Mouse (Mus musculus) heart, embryonic 10.5 days (tissue): ENCODE data around the gene Ctla4. TPM values are rescaled to one million over a fixed set of nuclear protein-coding genes. Genes with fewer than 3 reads are reported as not detected.

Source experiments
- DNase-seq: peaks from one replicate; pipeline ENCODE4 v3.0.0-alpha.2; 2017; ENCODE audit warnings: low spot score
- H3K27ac ChIP-seq: fragments of 300-500 bp; sonication (generic); 2 replicates; pipeline ENCODE4 v1.5.1; 2016; ENCODE audit warnings: mild to moderate bottlenecking
- H3K27me3 ChIP-seq: fragments of 300-500 bp; sonication (generic); 2 replicates; pipeline ENCODE4 v1.6.1; 2016; ENCODE audit warnings: mild to moderate bottlenecking; ENCODE audit not compliant: poor library complexity, insufficient read depth, severe bottlenecking
- H3K36me3 ChIP-seq: fragments of 300-500 bp; sonication (generic); 2 replicates; pipeline ENCODE4 v1.6.1; 2016; ENCODE audit warnings: mild to moderate bottlenecking, moderate library complexity
- H3K4me1 ChIP-seq: fragments of 300-500 bp; sonication (generic); 2 replicates; pipeline ENCODE4 v1.6.1; 2016; ENCODE audit warnings: mild to moderate bottlenecking
- H3K4me3 ChIP-seq: fragments of 300-500 bp; sonication (generic); 2 replicates; pipeline ENCODE4 v1.5.1; 2016; ENCODE audit warnings: mild to moderate bottlenecking, moderate library complexity
- H3K9me3 ChIP-seq: fragments of 300-500 bp; sonication (generic); 2 replicates; pipeline ENCODE4 v1.6.1; 2016; ENCODE audit warnings: mild to moderate bottlenecking, moderate library complexity
- WGBS: fragments of 180-500 bp; shearing (Covaris S2); methylation state at CpG from one replicate; pipeline ENCODE4 v1.1.7; 2016; 5-methylcytosine and 5-hydroxymethylcytosine counted together
- polyA plus RNA-seq: library from polyadenylated mRNA; unstranded; fragments of >200 nt; fragmentation: Nextera tagmentation; extraction: Ambion mirVana; gene quantifications from 2 replicates; pipeline ENCODE4 v1.2.1, GENCODE M21; 2016

Ctla4 gene
- polyA plus RNA-seq, 1 experiment from 2014 or later: not detected

DNA sequence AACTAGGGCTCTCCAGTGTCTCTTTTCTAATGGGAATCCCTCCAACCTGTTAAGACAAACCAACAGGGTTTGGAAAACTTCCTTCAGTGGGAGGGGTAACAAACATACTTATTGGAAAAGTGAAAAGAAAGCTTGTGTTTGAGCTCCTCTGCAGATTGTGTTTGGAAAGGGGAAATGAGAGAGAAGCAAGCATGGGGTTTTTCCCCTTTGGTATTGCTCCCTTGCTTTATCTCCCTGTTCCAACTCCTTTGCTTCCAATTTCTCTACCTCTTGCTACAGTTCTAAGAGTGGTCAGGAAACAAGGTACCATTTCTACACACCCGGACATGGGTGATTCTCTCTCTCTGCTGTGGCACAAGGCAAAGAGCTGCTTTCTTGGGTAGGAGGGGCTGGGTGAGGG lies 53.8 kb downstream of the Ctla4 start:
- no peaks in the 10 kb centered on the region for H3K27me3 ChIP-seq
- no peaks in the 10 kb centered on the region for H3K36me3 ChIP-seq
- no peak overlapping the region for H3K4me3 ChIP-seq
- no peaks in the 10 kb centered on the region; the same call in 1 of the 2 replicates for H3K4me1 ChIP-seq
- no peaks in the 10 kb centered on the region for H3K9me3 ChIP-seq
- no peak overlapping the region for H3K27ac ChIP-seq
- no peak for DNase-seq
- 89% methylated on average over 1 of the region's 1 CpGs for WGBS

DNA sequence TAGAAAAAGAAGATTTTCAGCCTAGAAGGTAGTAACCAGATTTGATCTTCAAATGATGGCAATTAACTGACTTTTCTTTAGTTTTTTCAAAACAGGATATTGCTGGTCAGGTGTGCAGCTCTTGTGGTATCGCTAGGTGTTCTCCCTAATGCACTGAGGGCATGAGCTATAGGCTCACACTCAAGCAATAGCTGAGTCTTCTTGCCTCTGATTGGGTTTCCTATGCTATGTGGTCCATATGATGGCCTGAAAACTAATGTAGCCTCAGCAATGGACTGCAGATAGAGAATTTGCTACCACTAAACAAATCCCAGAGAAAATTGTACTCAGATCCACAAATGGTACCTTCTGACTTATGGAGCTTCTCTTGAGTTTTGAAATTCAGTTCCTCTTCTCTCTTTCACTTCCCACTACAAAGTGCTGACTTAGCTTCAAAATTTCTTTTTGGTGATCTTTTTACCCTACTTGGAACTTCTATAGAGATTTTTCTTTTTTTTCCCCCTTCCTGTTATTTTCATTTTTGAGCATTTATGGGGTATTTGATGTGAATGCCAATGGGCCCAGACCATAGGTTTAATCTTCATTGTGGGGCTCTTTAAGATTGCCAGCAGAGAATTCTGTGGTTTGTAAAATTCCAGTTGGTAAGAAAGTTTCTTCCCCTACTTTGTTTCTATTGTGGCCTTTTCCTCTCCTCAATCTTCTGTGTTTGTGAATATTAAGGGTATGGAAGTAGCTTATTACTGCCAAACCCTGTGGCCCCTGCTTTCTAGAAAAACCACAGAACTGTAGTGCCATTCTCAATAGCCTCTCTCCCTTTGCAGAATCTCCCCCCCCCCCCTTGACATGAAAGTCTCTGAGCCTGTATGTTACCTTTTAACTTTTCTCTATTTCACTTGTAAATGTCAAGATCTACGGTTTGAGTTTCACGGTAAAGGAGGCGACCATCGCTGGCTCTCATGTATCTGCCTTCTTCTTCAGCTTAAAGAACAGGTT lies 54.6 kb downstream of the Ctla4 start:
- Histone ChIP-seq H3K9me3 (no peaks in the 10 kb centered on the region), H3K27ac (no peak overlapping the region), H3K4me3 (no peak overlapping the region), H3K27me3 (no peaks in the 10 kb centered on the region), H3K36me3 (no peaks in the 10 kb centered on the region), H3K4me1 (peaks cover 3% of the 10 kb centered on the region; the same call in 1 of the 2 replicates)
- 90% methylated on average over 5 of the region's 5 CpGs for WGBS
- no peak for DNase-seq

- WGBS: 71% methylated on average over 2 of the region's 2 CpGs
- no peak for DNase-seq
- Histone ChIP-seq H3K27ac (no peak overlapping the region), H3K9me3 (no peaks in the 10 kb centered on the region), H3K36me3 (no peaks in the 10 kb centered on the region), H3K27me3 (no peaks in the 10 kb centered on the region), H3K4me3 (no peak overlapping the region), H3K4me1 (peaks cover 3% of the 10 kb centered on the region; the same call in 1 of the 2 replicates)
Observed at GRCm38 (mm10) chr1:60942921-60943320, 56.1 kb downstream of the Ctla4 start.

- 74% methylated on average over 8 of the region's 8 CpGs for WGBS
- no peaks in the 10 kb centered on the region for H3K27me3 ChIP-seq
- H3K4me1 ChIP-seq: peaks cover 3% of the 10 kb centered on the region; the same call in 1 of the 2 replicates
- no peaks in the 10 kb centered on the region for H3K36me3 ChIP-seq
- no peak for DNase-seq
- no peaks in the 10 kb centered on the region for H3K9me3 ChIP-seq
- H3K27ac ChIP-seq: peak overlapping the region; percentile 56; the same call in 1 of the 2 replicates
- no peak overlapping the region for H3K4me3 ChIP-seq
Observed at GRCm38 (mm10) chr1:60945633-60946401, 59.0 kb downstream of the Ctla4 start.

DNA sequence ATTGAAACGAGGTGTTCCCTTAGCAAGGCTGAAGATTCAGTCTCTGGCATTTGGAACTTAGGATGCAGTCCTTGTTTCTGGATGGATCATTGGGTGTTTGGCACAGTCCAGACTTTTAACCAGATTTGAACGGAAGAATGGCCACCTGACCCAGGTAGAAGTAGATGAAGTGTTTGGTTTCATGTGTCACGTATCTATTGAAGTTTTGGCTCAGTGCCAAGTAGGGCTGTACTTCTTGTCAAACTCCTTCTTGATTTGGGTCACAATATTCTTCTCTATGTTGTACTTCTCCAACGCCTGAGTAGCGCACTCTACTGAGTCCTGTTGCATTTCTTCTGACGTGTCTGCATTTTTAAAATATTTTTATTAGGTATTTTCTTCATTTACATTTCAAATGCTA lies 61.3 kb downstream of the Ctla4 start:
- peaks cover 12% of the 10 kb centered on the region for H3K4me1 ChIP-seq
- no peak overlapping the region for H3K4me3 ChIP-seq
- 82% methylated on average over 6 of the region's 6 CpGs for WGBS
- DNase-seq: no peak
- H3K36me3 ChIP-seq: no peaks in the 10 kb centered on the region
- H3K27me3 ChIP-seq: no peaks in the 10 kb centered on the region
- H3K9me3 ChIP-seq: no peaks in the 10 kb centered on the region
- H3K27ac ChIP-seq: no peak overlapping the region

GRCm38 (mm10) chr1:60952958-60953357 lies 66.2 kb downstream of the Ctla4 start:
- 47% methylated on average over 7 of the region's 7 CpGs for WGBS
- H3K9me3 ChIP-seq: no peaks in the 10 kb centered on the region
- H3K27me3 ChIP-seq: no peaks in the 10 kb centered on the region
- no peaks in the 10 kb centered on the region for H3K36me3 ChIP-seq
- no peak for DNase-seq
- peak overlapping the region; percentile 62 for H3K27ac ChIP-seq
- H3K4me1 ChIP-seq: peaks cover 10% of the 10 kb centered on the region
- H3K4me3 ChIP-seq: no peak overlapping the region

DNA sequence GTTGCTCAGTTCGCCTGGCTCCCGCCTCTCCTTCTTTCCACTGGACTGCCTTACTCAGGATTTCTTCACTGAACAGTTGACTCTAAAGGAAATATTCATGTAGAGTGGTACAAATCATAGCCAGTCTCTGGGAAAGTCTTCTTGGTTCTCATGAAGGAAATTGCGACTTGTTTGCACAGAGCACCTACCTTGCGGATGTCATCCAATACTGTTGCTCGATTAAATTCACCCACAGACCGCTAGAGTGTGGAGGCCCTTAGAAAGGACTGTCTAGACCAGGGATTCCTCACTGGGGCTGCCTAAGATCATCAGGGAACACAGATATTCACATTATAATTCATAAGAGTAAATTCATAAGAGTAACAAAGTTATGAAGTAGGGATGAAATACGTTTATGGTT lies 66.9 kb downstream of the Ctla4 start:
- no peaks in the 10 kb centered on the region for H3K27me3 ChIP-seq
- H3K4me3 ChIP-seq: no peak overlapping the region
- peaks cover 10% of the 10 kb centered on the region for H3K4me1 ChIP-seq
- H3K36me3 ChIP-seq: no peaks in the 10 kb centered on the region
- no peaks in the 10 kb centered on the region for H3K9me3 ChIP-seq
- 87% methylated on average over 7 of the region's 7 CpGs for WGBS
- no peak overlapping the region for H3K27ac ChIP-seq
- no peak for DNase-seq

GRCm38 (mm10) chr1:60954759-60955158 lies 68.0 kb downstream of the Ctla4 start:
- Histone ChIP-seq H3K4me1 (peaks cover 13% of the 10 kb centered on the region), H3K9me3 (no peaks in the 10 kb centered on the region), H3K27me3 (no peaks in the 10 kb centered on the region), H3K36me3 (no peaks in the 10 kb centered on the region), H3K27ac (no peak overlapping the region), H3K4me3 (no peak overlapping the region)
- WGBS: 59% methylated on average over 2 of the region's 2 CpGs
- DNase-seq: no peak

DNA sequence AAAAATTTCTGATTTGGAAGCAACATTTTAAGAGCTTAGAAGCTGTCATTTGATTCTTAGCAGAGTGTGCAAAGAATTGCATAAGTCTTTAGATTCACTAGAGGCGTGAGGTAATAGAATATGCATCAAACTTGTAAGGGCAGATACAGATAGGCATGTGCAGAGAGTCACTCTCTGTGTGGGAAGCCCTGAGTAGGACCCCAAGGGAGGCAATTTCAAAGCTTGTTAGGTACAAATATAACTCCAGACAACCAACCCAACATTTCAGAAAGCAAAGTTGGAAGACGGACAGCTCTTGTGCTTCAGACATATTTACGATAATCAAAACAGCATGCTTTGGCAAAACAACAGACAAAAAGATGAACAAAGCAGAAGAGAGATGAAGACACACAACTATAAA lies 68.4 kb downstream of the Ctla4 start:
- WGBS: 90% methylated on average over 3 of the region's 3 CpGs
- Histone ChIP-seq H3K4me3 (no peak overlapping the region), H3K9me3 (no peaks in the 10 kb centered on the region), H3K27ac (no peak overlapping the region), H3K4me1 (peaks cover 17% of the 10 kb centered on the region), H3K36me3 (no peaks in the 10 kb centered on the region), H3K27me3 (no peaks in the 10 kb centered on the region)
- DNase-seq: no peak

GRCm38 (mm10) chr1:60956196-60956595 lies 69.4 kb downstream of the Ctla4 start:
- Histone ChIP-seq H3K27me3 (no peaks in the 10 kb centered on the region), H3K27ac (no peak overlapping the region), H3K4me3 (no peak overlapping the region), H3K9me3 (no peaks in the 10 kb centered on the region), H3K4me1 (peaks cover 18% of the 10 kb centered on the region), H3K36me3 (no peaks in the 10 kb centered on the region)
- WGBS: 81% methylated on average over 6 of the region's 6 CpGs
- no peak for DNase-seq

- H3K4me3 ChIP-seq: no peak overlapping the region
- no peaks in the 10 kb centered on the region for H3K9me3 ChIP-seq
- H3K4me1 ChIP-seq: peaks cover 8% of the 10 kb centered on the region; the same call in 1 of the 2 replicates
- DNase-seq: no peak
- no peaks in the 10 kb centered on the region for H3K27me3 ChIP-seq
- 83% methylated on average over 1 of the region's 1 CpGs for WGBS
- no peak overlapping the region for H3K27ac ChIP-seq
- no peaks in the 10 kb centered on the region for H3K36me3 ChIP-seq
Observed at GRCm38 (mm10) chr1:60958287-60958686, 71.5 kb downstream of the Ctla4 start.

- no peak for DNase-seq
- Histone ChIP-seq H3K9me3 (no peaks in the 10 kb centered on the region), H3K27ac (no peak overlapping the region), H3K27me3 (no peaks in the 10 kb centered on the region), H3K4me1 (peaks cover 8% of the 10 kb centered on the region; the same call in 1 of the 2 replicates), H3K36me3 (no peaks in the 10 kb centered on the region), H3K4me3 (no peak overlapping the region)
- 60% methylated on average over 4 of the region's 4 CpGs for WGBS
Observed at GRCm38 (mm10) chr1:60959246-60959645, 72.4 kb downstream of the Ctla4 start.

DNA sequence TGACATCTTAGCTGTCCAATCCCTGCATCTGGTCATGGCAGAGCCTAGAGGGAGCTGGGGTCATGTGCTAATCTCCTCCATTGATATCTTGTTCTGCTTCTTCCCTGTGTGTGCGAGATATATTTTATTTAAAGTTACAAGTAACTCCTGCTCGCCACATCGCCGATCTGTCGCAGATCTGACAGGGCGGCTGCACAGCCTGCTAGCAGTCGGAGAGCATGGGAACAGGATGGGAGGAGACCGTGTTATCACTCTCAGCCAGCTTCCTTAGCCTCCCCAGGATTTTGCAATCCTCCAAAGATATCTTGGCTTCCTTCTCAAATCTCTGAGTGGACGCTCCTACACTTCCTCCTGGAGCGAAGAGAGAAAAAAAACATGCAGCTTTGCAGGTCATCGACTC lies 73.7 kb downstream of the Ctla4 start:
- no peak for DNase-seq
- peak overlapping the region; percentile 33; the same call in 1 of the 2 replicates for H3K27ac ChIP-seq
- WGBS: 44% methylated on average over 11 of the region's 11 CpGs

More for the DNA sequence above, 73.7 kb downstream of the Ctla4 start:
- H3K9me3 ChIP-seq: no peaks in the 10 kb centered on the region
- H3K4me3 ChIP-seq: no peak overlapping the region
- H3K4me1 ChIP-seq: peaks cover 8% of the 10 kb centered on the region; the same call in 1 of the 2 replicates
- H3K36me3 ChIP-seq: no peaks in the 10 kb centered on the region
- no peaks in the 10 kb centered on the region for H3K27me3 ChIP-seq
